Mouse (Mus musculus) liver, embryonic 14.5 days (tissue): ENCODE measurements around the gene 4931406P16Rik. TPM values are rescaled to one million over a fixed set of nuclear protein-coding genes. Genes with fewer than 3 reads are reported as not detected.
A peak's percentile ranks its signal among the peaks of the same experiment; 100 is the strongest.

Experiments
- ATAC-seq: fragments of 200-750 bp; cut with Nextera tagmentation; 2 replicates; pipeline ENCODE4 v1.8.0; 2017; ENCODE audit warnings: moderate number of reproducible peaks, mild to moderate bottlenecking, moderate library complexity; ENCODE audit not compliant: insufficient read depth
- DNase-seq, 3 experiments: peaks; one replicate each; pipeline ENCODE4 v3.0.0-alpha.2; 2012 to 2013; ENCODE audit warnings: low read depth in 3 of 3, low spot score in 3 of 3
- H3K27ac ChIP-seq: fragments of 300-500 bp; sonication (generic); 2 replicates; pipeline ENCODE4 v1.5.1; 2014; ENCODE audit warnings: moderate library complexity, mild to moderate bottlenecking, control low read depth, inconsistent platforms
- H3K27me3 ChIP-seq: fragments of 300-500 bp; sonication (generic); 2 replicates; pipeline ENCODE4 v1.6.1; 2014; ENCODE audit warnings: mild to moderate bottlenecking, low read length, moderate library complexity; ENCODE audit not compliant: control insufficient read depth, insufficient read depth
- H3K36me3 ChIP-seq: fragments of 300-500 bp; sonication (generic); replicated peaks from 2 replicates; pipeline ENCODE4 v1.6.1; 2014; ENCODE audit warnings: low read depth; ENCODE audit not compliant: control insufficient read depth, insufficient read depth
- H3K4me1 ChIP-seq, 2 experiments: fragments of 200-500 bp in 1 of 2; fragments of 300-500 bp in 1 of 2; sonication (generic) in 1 of 2; replicated peaks; 2 replicates each; pipeline ENCODE4 v1.6.1; 2012 to 2014; ENCODE audit warnings: antibody characterized with exemption in 1 of 2, inconsistent platforms in 1 of 2, low read length in 1 of 2; ENCODE audit not compliant: control insufficient read depth in 2 of 2, insufficient read depth in 2 of 2
- H3K4me2 ChIP-seq: fragments of 300-500 bp; sonication (generic); 2 replicates; pipeline ENCODE4 v1.6.1; 2014; ENCODE audit warnings: low read depth, mild to moderate bottlenecking, control low read depth, moderate library complexity
- H3K4me3 ChIP-seq, 2 experiments: fragments of 200-500 bp in 1 of 2; fragments of 300-500 bp in 1 of 2; sonication (generic) in 1 of 2; 2 replicates each; pipeline ENCODE4 v1.5.1; 2012 to 2014; ENCODE audit warnings: low read depth in 2 of 2, low read length in 2 of 2, mild to moderate bottlenecking in 2 of 2, control low read depth in 1 of 2, inconsistent platforms in 1 of 2, moderate library complexity in 1 of 2; ENCODE audit not compliant: insufficient read depth in 1 of 2
- H3K9ac ChIP-seq: fragments of 300-500 bp; sonication (generic); replicated peaks from 2 replicates; pipeline ENCODE4 v1.6.1; 2014; ENCODE audit warnings: mild to moderate bottlenecking, control low read depth, moderate library complexity
- H3K9me3 ChIP-seq: fragments of 300-500 bp; sonication (generic); 2 replicates; pipeline ENCODE4 v1.6.1; 2016; ENCODE audit warnings: low read length, mixed read lengths; ENCODE audit not compliant: control insufficient read depth
- CTCF ChIP-seq: IDR thresholded peaks from 2 replicates; pipeline ENCODE4 v1.5.1; 2016; ENCODE audit warnings: antibody characterized with exemption, low read depth, control low read depth
- EP300 ChIP-seq: IDR thresholded peaks from 2 replicates; pipeline ENCODE4 v1.6.1; 2016; ENCODE audit warnings: antibody characterized with exemption, low read depth
- WGBS: fragments of 180-500 bp; shearing (Covaris S2); extraction: QIAGEN DNeasy Blood & Tissue Kit; methylation state at CpG from one replicate; pipeline ENCODE4 v1.1.7; 2014; ENCODE audit not compliant: insufficient replicate concordance; 5-methylcytosine and 5-hydroxymethylcytosine counted together
- polyA plus RNA-seq, 2 experiments: library from polyadenylated mRNA; depleted of rRNA in 1 of 2; stranded (reverse) in 1 of 2; unstranded in 1 of 2; fragments of >200 nt; fragmentation: Nextera tagmentation in 1 of 2; extraction: Ambion mirVana in 1 of 2; gene quantifications; 2 replicates each; pipeline versions ENCODE4 v1.2.1 to v1.2.3; 2012 to 2014

Gene 4931406P16Rik
- polyA plus RNA-seq, 2 experiments: 10.1 to 13.9 TPM

- no peaks in the 10 kb centered on the region for H3K9me3 ChIP-seq
- H3K4me2 ChIP-seq: no peak overlapping the region
- no peak overlapping the region for H3K4me3 ChIP-seq
- WGBS: 67% methylated on average over 2 of the region's 2 CpGs
- H3K27ac ChIP-seq: no peak overlapping the region
- ATAC-seq: no peak
- no peak overlapping the region for H3K9ac ChIP-seq
- TF ChIP-seq CTCF: no peak
- no peak for TF ChIP-seq EP300
- H3K36me3 ChIP-seq: no peaks in the 10 kb centered on the region
- H3K27me3 ChIP-seq: no peaks in the 10 kb centered on the region
- H3K4me1 ChIP-seq: peaks cover 0 to under 1% of the 10 kb centered on the region in 2 experiments; a peak in 2 of 4 replicates
- DNase-seq: no peak
These were observed 5.8 kb upstream of the 4931406P16Rik start for GRCm38 (mm10) chr7:34319123-34319522.

DNA sequence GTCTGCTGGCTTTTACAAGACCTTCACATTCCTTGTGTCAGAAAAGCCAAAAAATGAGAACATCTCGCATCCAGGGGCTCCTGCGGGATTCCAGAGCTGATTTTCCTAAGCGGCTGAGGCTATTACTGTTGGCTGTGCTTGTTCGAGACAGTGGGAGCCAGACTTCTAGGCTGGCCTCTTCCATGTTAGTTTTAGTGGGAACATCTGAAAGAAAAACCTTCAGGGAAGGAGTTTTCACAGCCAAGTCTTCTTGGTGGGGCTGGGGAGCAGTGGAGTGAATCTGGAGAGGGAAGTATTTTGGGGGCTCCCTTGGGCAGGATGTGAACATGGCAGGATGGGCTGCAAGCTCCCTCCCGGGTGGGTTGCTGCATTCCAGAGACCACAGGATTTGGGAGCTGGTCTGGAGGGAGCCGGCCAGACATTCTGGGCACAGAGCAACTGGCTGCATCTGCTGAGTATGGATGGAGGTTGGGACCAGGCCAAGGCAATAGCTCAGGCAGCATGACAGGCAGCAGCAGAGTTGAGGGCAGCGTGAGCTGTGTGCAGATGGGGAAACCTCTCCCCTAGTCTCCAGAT, 4.6 kb upstream of the 4931406P16Rik start:
- H3K27ac ChIP-seq: no peak overlapping the region
- no peak for DNase-seq

DNA sequence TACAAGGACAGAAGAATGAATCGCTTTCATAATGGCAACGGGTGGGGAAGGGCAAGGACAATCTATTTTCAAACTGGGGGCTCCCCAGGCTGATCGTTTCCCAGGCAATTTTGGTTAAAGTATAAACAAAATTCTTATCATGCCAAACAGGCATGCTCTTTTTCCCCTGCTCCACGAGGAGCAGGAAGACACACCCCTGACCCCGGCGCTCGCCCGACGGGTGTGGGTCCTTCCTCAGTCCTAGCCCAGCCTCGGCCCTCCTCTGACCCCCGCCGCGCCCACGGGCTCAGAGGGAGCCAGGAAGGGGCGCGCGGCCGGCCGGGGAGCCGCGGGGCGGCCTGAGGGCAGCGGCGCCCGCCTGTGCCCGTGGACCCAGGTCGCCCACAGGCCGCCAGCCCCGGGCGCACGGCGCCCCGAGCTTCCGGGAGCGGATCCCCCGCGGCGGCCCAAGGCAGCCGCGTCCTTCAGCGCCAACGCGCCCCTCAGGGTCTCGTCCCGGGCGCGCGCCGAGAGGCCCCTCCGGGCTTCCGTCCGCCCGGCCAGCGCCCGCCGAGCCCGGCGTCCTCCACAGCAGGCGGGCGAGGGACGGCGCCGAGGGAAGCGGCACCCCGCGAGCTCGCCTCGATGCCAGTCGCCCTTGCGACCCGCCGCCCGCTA, 437 bp downstream of the 4931406P16Rik start:
- Histone ChIP-seq H3K9me3 (no peaks in the 10 kb centered on the region), H3K9ac (peak overlapping the region; percentile 70), H3K36me3 (no peaks in the 10 kb centered on the region; the same call in 1 of the 2 replicates), H3K27ac (peak overlapping the region; percentile 77), H3K4me2 (peak overlapping the region; percentile 65), H3K4me3 (peak overlapping the region; percentile 74 to 87), H3K27me3 (no peaks in the 10 kb centered on the region), H3K4me1 (peaks cover 12 to 18% of the 10 kb centered on the region in 2 experiments)
- peak; percentile 70 to 76 (median 73) for DNase-seq
- under 1% methylated on average over 54 of the region's 73 CpGs for WGBS
- TF ChIP-seq EP300 (peak; percentile 47; the same call in 1 of the 2 replicates), CTCF (no peak)
- ATAC-seq: peak; percentile 93

More for the DNA sequence above, 4.6 kb upstream of the 4931406P16Rik start:
- Histone ChIP-seq H3K36me3 (no peaks in the 10 kb centered on the region), H3K4me3 (no peak overlapping the region), H3K4me2 (no peak overlapping the region), H3K4me1 (peaks cover 3 to 6% of the 10 kb centered on the region in 2 experiments; a peak in 2 of 4 replicates), H3K27me3 (no peaks in the 10 kb centered on the region), H3K9me3 (no peaks in the 10 kb centered on the region), H3K9ac (no peak overlapping the region)
- no peak for ATAC-seq
- WGBS: 58% methylated on average over 7 of the region's 7 CpGs
- no peak for TF ChIP-seq EP300
- no peak for TF ChIP-seq CTCF

GRCm38 (mm10) chr7:34309186-34309764, 4.1 kb downstream of the 4931406P16Rik start:
- H3K9ac ChIP-seq: no peak overlapping the region
- no peaks in the 10 kb centered on the region; the same call in 1 of the 2 replicates for H3K36me3 ChIP-seq
- 65% methylated on average over 5 of the region's 5 CpGs for WGBS
- H3K4me2 ChIP-seq: no peak overlapping the region
- no peak overlapping the region for H3K27ac ChIP-seq
- H3K4me3 ChIP-seq: no peak overlapping the region
- DNase-seq: no peak
- TF ChIP-seq CTCF (no peak), EP300 (no peak)
- no peak for ATAC-seq
- H3K9me3 ChIP-seq: no peaks in the 10 kb centered on the region
- no peaks in the 10 kb centered on the region for H3K27me3 ChIP-seq
- peaks cover 12 to 18% of the 10 kb centered on the region in 2 experiments for H3K4me1 ChIP-seq

DNA sequence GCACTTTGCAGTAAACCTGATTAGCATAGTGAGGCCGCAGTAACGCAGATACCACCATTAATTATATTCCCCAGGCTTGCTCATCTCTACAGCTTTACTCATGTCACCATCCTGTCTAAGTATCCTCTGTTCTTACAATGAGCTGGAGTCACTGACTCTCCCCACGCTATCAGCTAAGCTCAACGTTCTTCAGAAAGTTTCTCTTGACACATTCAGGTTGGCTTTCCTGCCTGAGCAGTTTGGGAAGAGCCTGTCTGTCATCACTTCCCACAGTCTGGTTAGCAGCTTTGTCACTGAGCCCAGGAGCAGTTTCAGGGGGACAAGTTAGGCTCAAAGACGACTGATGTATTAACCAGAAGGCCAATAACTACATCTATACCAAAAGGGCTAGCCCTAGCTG, 4.8 kb downstream of the 4931406P16Rik start:
- no peak overlapping the region for H3K4me3 ChIP-seq
- no peak overlapping the region for H3K27ac ChIP-seq
- TF ChIP-seq EP300 (no peak), CTCF (no peak)
- H3K27me3 ChIP-seq: no peaks in the 10 kb centered on the region
- WGBS: 50% methylated on average over 5 of the region's 5 CpGs
- DNase-seq (no peak), ATAC-seq (no peak)
- H3K9ac ChIP-seq: no peak overlapping the region
- H3K36me3 ChIP-seq: no peaks in the 10 kb centered on the region; the same call in 1 of the 2 replicates
- H3K4me2 ChIP-seq: no peak overlapping the region
- H3K4me1 ChIP-seq: peaks cover 9 to 13% of the 10 kb centered on the region in 2 experiments
- H3K9me3 ChIP-seq: no peaks in the 10 kb centered on the region
